Mouse (Mus musculus) gonadal fat pad, adult 2 months (tissue): ENCODE data around the gene Slc41a3. TPM values are rescaled to one million over a fixed set of nuclear protein-coding genes. Genes with fewer than 3 reads are reported as not detected.

Experiments
- DNase-seq: peaks from one replicate; pipeline ENCODE4 v3.0.0-alpha.2; 2012; ENCODE audit warnings: low read depth
- polyA plus RNA-seq: library from polyadenylated mRNA; depleted of rRNA; stranded (reverse); fragments of >200 nt; gene quantifications from 2 replicates; pipeline ENCODE4 v1.2.3, GENCODE M21; 2012

The Slc41a3 gene
- polyA plus RNA-seq, 1 experiment = 37.2 TPM

- no peak for DNase-seq
Observed at GRCm38 (mm10) chr6:90598197-90598596, 6.3 kb upstream of the Slc41a3 start.

DNA sequence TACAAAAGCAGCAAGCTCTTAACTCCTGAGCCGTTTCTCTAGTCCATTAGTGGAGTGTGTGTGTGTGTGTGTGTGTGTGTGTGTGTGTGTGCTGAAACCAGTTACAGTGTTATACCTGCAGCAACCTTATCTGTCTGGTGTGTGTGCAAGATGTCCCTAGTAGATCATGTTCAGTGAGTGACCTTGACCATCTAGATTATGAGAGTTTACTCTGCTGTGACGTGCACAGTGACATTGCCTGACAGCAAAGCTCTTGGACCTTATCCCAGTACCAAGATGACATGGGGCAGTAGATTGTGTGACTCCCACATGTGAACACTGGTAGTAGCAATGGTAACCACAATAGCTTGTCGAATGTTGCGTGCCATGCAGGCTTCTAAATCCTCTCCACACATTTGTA, 4.2 kb upstream of the Slc41a3 start:
- DNase-seq = no peak

DNA sequence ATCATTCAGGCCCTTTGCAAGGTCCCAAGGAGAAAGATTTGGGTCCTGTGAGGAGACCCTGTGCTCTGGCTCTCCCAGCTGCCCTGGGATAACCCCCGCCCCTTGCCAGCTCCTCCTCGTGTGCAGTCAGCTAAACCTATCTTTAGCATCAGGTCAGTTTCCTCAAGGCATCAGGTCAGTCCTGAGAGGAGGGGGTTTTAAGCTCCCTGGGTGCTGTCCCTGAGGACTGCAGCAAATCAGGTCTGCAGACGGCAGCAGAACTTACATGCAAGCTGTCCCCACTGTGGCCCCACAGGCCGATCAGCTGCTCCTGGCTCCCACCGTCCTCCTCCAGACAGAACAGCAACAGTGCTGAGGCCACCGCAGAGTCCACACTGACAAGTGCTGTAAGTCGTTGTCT, 2.8 kb upstream of the Slc41a3 start:
- DNase-seq = no peak

GRCm38 (mm10) chr6:90602304-90602703, 2.2 kb upstream of the Slc41a3 start:
- no peak for DNase-seq

GRCm38 (mm10) chr6:90603126-90603525, 1.4 kb upstream of the Slc41a3 start:
- no peak for DNase-seq

- DNase-seq = no peak
Observed at GRCm38 (mm10) chr6:90604130-90604529, 395 bp upstream of the Slc41a3 start.

DNA sequence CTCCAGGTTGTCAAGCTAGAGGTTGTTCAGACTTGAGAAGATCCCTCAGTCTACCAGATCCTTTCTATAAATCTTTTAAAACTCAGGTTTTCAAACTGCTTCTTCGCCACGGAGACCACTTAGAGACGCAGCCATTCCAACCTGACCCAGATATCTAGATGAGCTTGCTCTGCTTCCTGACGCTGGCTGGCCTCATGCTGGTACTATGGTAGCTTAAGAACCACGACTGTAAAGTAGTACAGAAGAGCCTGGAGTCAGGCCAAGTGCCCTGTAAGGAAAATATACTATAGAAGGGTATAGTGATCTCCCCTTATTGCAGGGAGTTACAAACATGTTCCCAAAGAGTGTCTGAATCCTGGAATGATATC, 757 bp downstream of the Slc41a3 start:
- no peak for DNase-seq

DNA sequence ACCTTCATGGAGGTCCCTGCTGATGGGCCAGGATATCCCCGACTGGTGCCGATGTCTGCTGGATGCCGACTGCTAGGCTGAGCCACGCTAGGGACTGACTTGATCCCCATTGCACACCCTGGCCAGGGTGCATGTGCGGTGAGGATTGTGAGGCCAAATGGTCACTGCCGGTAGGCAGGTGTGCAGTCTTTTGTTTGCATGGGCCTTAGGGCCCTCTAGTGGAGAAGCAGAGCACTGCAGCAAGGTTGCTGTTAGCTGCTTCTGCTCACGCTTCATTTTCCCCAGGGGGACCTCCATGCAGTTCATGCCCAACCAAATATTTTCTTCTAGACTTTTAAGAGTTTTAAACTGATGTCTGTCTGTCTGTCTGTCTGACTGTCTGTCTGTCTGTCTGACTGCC, 2.0 kb downstream of the Slc41a3 start:
- DNase-seq = no peak

- no peak for DNase-seq
Observed at GRCm38 (mm10) chr6:90607196-90607595, 2.7 kb downstream of the Slc41a3 start.

- DNase-seq = no peak
Observed at GRCm38 (mm10) chr6:90608186-90608585, 3.7 kb downstream of the Slc41a3 start.

GRCm38 (mm10) chr6:90610248-90610647, 5.7 kb downstream of the Slc41a3 start:
- DNase-seq = no peak

DNA sequence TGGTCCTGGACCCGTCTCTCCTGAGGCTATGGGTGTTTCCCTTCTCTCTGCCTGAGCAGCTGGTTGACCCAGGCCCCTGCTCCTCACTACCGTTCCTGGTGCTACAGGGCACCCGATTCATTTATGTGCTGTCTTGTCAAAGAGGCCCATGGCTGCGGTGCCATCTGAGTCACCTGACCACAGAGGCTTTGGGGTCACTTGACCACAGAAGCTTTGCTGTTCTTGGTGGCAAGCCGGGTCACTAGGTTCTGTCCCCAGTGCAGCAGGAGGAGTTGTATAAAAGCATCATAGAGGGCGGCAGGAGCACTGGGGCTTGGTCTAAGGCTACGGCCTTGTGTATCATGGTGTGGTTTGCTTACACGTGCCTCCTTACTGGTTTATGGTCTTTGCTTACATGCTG, 8.8 kb downstream of the Slc41a3 start:
- DNase-seq = no peak

GRCm38 (mm10) chr6:90615362-90615761, 10.8 kb downstream of the Slc41a3 start:
- DNase-seq = no peak

DNA sequence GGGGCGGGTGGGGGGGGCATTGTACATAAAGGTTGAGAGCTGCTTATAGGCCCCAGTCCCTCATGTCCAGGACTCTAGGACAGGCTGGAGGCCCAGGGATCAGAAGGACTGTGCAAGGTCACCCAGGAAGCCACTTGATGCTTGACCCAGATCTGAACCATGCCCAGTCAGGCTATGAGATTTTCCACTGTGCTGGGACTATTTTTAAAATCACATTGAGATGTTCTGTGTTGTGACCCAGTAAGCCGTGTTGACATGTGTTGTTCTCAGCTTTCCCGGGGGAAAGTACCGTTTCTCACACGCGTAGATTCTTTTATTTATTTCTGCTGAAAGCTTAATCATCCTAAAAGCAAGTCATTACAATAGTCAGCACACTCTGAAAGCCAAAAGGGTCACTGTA, 11.5 kb downstream of the Slc41a3 start:
- DNase-seq = no peak

DNA sequence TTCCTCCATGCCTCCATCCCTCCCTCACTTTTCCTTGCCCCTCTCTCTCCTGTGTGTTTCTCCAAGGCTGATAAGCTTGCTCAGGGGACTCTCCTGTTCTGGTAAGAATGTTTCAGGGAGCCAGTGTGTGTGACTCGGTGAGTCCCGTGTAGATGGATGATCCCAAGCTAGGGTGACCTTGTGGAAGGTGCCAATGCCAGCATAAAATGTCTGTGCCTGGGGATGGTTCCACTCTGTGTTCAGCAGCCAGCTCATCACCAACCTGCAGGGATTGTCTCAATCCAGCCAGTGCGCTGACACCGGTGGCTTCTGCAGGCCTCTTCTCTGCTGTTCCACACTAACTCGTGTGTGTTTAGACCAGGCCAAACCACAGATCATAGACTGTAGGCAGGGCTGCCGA, 12.0 kb downstream of the Slc41a3 start:
- no peak for DNase-seq

GRCm38 (mm10) chr6:90618274-90618673, 13.7 kb downstream of the Slc41a3 start:
- DNase-seq = no peak

DNA sequence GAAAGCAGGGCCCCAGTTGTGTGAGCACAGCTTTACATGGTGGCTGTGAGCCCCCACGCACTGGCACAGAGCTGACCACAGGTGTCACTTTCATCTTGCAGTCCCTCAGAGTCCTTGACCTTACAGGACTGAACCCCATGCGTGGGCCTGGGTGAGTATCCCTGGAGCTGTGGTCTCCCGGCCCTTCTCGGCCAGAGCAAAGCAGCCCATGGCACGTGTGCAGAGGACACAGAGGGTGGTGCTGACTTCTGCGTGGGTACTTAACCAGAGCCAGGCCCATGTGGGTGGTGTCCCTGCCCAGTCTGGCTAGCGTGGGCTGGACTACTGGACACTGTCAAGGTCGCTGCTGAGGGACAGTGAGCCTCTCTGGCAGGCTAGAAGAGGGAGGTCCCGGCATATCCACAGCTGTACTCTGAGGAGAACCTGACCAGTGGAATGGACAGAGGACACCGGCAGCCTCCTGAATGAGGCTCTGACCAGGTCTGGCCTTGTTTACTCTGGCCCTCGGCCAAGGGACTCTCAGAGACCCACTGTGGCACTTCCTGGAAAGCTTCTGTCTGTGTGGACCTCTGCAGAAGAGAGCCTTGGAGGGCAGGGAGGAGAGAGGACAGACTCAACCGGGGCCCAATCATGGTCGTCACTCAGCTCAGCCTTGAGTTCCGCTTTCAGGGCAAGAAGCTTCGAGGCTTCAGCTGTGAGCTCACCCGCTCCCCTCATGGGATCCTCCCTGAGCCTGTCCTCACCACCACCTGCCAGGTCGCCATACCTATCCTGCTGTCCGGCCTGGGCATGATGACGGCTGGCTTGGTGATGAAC, 14.5 kb downstream of the Slc41a3 start:
- DNase-seq = no peak

- no peak for DNase-seq
Observed at GRCm38 (mm10) chr6:90619936-90620335, 15.4 kb downstream of the Slc41a3 start.

DNA sequence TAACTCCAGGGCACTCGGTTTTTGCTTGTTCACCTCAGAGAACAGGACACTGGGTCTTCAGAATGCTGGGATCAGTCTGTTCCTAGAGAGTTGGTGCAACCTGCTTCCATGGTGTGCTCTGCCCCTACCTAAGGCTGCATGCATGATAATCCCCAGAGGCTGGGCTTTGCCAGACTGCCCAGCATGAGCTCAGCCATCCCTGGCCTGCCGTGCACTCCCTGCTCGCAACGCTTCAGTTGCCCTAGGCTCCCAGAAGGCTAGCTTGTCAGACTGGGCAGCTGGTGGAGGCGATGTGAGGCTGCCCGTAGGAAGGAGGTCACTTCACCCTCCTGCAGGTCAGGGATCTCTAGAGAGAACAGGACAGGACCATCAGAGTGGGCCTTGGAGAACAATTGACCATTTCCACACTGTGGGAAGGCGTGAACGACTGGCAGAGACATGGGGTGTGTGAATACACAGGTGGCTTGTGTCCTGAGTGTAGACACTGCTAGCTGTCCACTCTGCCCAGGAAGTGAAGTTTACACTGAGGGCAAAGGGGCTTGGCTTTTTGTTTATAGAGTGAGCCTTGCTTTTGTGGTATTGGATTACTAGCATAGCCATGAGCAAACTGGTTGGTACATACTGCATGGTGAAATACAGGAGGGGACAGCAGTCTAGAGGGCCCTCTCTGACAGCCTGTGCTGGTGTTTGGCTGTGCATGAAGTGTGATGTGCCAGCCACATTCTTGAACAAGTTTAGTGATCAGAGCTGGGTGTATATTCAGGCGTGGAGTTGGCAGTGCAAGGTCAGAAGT, 16.5 kb downstream of the Slc41a3 start:
- DNase-seq = no peak

DNA sequence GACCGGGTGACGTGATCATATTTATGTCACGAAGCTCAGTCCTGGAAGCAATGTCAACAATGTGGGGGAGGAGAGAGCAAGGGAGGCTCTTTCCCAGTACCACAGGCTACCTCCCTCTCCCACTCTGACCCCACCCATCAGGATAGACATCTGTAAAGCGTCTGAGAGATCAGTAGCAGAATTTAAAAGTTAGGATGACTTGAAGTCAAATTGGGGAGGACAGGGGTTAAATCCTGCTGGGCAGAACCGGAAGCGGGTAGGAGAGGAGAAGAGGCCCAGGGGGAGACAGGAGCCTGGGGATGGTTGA, 17.0 kb downstream of the Slc41a3 start:
- DNase-seq = no peak

DNA sequence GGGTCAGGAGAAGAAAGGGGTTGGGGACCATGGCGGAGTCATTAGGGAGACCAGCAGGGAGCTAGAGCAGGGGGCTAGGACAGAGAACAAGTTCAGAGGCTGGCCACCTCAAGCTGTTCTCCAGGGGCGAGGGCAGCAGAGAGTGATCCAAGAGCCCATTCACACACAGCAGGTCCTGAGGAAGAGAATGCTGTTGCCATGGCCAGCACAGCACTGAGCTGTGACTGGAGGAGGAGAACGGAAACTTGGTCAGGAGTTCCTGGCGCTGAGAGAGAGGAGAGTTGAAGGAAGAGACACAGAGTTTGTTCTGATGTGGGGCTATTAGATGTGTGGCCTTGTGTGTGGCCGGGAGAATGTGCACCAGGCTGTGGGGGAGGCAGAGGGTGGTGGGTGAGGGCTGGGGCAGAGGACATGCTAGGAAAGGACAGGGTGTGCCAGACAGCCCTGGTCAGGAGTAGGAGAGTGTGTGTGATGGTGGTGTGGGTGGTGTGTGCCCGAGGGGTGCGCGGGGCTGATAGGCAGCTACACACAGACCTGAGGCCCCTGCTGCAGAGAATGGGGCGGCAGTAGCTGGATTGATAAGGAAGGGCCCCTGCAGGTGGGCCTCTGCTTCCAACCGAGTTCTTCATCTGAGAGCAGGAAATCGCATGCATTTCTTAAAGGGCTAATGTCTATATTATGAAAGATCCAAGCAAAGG, 18.4 kb downstream of the Slc41a3 start:
- DNase-seq = no peak

- no peak for DNase-seq
Observed at GRCm38 (mm10) chr6:90623456-90623836, 18.9 kb downstream of the Slc41a3 start.

- no peak for DNase-seq
Observed at GRCm38 (mm10) chr6:90624184-90624583, 19.7 kb downstream of the Slc41a3 start.
